Mouse (Mus musculus) bone marrow macrophage, adult 2 months (primary cell): Measurements from ENCODE around the gene Utf1.

Experiments used
- CTCF ChIP-seq: IDR thresholded peaks from 2 replicates; pipeline ENCODE4 v1.5.1; 2012; ENCODE audit warnings: low read depth, mild to moderate bottlenecking, low read length, moderate library complexity
- POLR2A ChIP-seq: IDR thresholded peaks from 2 replicates; pipeline ENCODE4 v1.6.1; 2012; ENCODE audit warnings: mild to moderate bottlenecking, low read depth, low read length, borderline replicate concordance

- TF ChIP-seq CTCF (no peak), POLR2A (no peak)
Measured at GRCm38 (mm10) chr7:139982058-139982457, 38.5 kb downstream of the Utf1 start.
